Mouse (Mus musculus) bone marrow, adult 2 months (tissue): ENCODE measurements around the gene Myod1. TPM values are rescaled to one million over a fixed set of nuclear protein-coding genes. Genes with fewer than 3 reads are reported as not detected.

Experiments
- H3K27ac ChIP-seq: fragments of 200-500 bp; 2 replicates; pipeline ENCODE4 v1.5.1; 2012; ENCODE audit warnings: low read depth, mild to moderate bottlenecking, control low read depth, inconsistent platforms, low read length; ENCODE audit not compliant: control insufficient read depth, poor library complexity, insufficient read depth
- H3K4me1 ChIP-seq: fragments of 200-500 bp; 2 replicates; pipeline ENCODE4 v1.6.1; 2011; ENCODE audit warnings: low read length; ENCODE audit not compliant: control insufficient read depth, insufficient read depth
- H3K4me3 ChIP-seq: fragments of 200-500 bp; replicated peaks from 2 replicates; pipeline ENCODE3; 2011; ENCODE audit warnings: mild to moderate bottlenecking, low read depth, low read length, control low read depth; ENCODE audit not compliant: control insufficient read depth
- CTCF ChIP-seq: fragments of 200-500 bp; IDR thresholded peaks from 2 replicates; pipeline ENCODE4 v1.5.1; 2011; ENCODE audit warnings: low read length, control low read depth; ENCODE audit not compliant: control insufficient read depth, insufficient read depth
- POLR2A ChIP-seq: fragments of 200-500 bp; IDR thresholded peaks from 2 replicates; pipeline ENCODE4 v1.6.1; 2011; ENCODE audit warnings: low read depth, mild to moderate bottlenecking, control low read depth, low read length, borderline replicate concordance; ENCODE audit not compliant: control insufficient read depth
- WGBS: fragments of 180-500 bp; shearing (Covaris S2); methylation state at CpG from one replicate; pipeline ENCODE4 v1.1.7; 2018; 5-methylcytosine and 5-hydroxymethylcytosine counted together
- polyA plus RNA-seq: library from polyadenylated mRNA; stranded (reverse); fragments of >200 nt; gene quantifications from 2 replicates; pipeline ENCODE4 v1.2.4, GENCODE M21; 2011; ENCODE audit warnings: low replicate concordance; ENCODE audit not compliant: missing spikeins, insufficient read depth, insufficient read length

The Myod1 gene
- polyA plus RNA-seq, 1 experiment = not detected

DNA sequence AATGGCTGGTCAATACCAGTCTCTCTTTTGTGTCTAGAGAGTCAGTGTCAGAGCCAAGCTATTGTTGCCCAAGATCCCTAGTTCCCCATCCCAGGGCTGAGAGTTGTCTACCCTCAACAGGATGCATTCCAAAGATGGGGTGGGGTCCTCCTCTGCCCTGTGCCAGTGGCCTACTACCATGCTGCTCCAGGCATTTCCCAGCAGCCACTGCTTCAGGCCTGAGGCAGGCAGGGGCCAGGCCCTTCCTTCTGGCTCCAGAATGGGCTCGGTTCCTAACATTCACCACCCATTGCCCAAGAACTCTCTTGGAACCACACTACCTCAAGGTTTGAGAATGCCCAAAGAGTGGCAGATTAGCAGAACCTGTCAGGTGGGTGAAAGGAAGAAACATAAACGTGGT is 23.5 kb upstream of the Myod1 start:
- 63% methylated on average over 2 of the region's 2 CpGs for WGBS
- Histone ChIP-seq H3K4me3 (no peak overlapping the region), H3K27ac (no peak overlapping the region), H3K4me1 (no peaks in the 10 kb centered on the region)
- TF ChIP-seq CTCF = no peak
- TF ChIP-seq POLR2A = no peak

DNA sequence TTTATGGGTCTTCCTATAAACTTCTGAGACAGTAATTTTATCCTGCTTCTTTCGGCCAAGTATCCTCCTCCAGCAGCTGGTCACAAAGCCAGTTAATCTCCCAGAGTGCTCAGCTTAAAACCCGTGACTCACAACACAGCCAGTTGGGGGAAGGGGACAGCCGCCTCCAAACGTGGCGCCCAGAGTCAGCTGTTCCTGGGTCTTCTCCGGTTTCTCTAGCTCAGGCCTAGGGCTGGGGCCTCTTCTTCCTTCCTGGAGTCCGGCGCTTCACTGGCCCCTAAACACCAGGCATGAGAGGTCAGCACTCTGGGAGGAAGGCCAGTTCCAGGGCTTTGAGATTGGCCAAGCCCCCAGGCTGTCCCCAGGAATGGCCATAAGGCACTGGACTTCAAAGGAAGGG is 23.1 kb upstream of the Myod1 start:
- H3K4me1 ChIP-seq = no peaks in the 10 kb centered on the region
- H3K4me3 ChIP-seq = no peak overlapping the region
- TF ChIP-seq CTCF = no peak
- TF ChIP-seq POLR2A = no peak
- WGBS = 59% methylated on average over 8 of the region's 8 CpGs
- H3K27ac ChIP-seq = no peak overlapping the region

DNA sequence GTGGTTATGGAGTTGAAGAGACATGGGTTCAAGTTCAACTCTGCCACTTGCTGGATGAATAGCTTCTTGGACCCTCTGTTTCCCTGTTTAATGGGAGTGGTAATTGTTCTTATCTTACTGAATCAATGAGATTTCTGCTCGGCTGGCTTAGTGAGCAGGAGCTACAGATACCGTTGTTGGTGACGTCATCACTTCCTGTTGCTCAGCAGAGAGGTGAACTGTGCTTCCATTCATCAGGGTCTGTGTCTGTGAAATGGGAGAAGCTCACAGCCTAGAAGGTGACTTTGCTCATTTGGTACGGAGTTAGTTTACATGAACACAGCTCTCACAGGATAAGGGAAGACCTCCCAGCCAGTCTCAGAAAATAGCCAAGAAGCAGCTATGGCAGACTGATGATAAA is 22.4 kb upstream of the Myod1 start:
- Histone ChIP-seq H3K4me3 (no peak overlapping the region), H3K4me1 (no peaks in the 10 kb centered on the region), H3K27ac (no peak overlapping the region)
- 22% methylated on average over 4 of the region's 4 CpGs for WGBS
- TF ChIP-seq CTCF = no peak
- no peak for TF ChIP-seq POLR2A

DNA sequence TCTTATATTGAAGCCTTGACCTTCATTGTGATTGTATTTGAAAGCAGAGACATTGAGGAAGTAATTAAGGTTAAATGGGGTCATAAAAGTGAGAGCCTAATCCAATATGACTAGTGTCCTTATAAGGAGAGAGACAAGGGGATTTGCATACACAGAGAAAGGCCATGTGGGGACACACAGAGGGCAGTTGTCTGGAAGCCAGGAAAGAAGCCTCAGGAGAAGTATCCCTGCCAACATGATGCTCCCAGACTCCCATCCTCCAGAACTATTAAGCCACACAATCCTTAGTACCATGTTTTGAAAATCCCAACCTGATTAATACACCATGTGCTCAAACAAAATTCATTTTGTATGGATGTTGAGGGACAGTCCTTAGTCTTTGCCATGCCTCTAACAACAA is 14.5 kb upstream of the Myod1 start:
- Histone ChIP-seq H3K27ac (no peak overlapping the region), H3K4me1 (no peaks in the 10 kb centered on the region), H3K4me3 (no peak overlapping the region)
- TF ChIP-seq POLR2A = no peak
- no peak for TF ChIP-seq CTCF

GRCm38 (mm10) chr7:46364154-46364553 is 12.1 kb upstream of the Myod1 start:
- H3K4me3 ChIP-seq = no peak overlapping the region
- TF ChIP-seq CTCF (no peak), POLR2A (no peak)
- H3K4me1 ChIP-seq = no peaks in the 10 kb centered on the region
- 62% methylated on average over 5 of the region's 5 CpGs for WGBS
- no peak overlapping the region for H3K27ac ChIP-seq

DNA sequence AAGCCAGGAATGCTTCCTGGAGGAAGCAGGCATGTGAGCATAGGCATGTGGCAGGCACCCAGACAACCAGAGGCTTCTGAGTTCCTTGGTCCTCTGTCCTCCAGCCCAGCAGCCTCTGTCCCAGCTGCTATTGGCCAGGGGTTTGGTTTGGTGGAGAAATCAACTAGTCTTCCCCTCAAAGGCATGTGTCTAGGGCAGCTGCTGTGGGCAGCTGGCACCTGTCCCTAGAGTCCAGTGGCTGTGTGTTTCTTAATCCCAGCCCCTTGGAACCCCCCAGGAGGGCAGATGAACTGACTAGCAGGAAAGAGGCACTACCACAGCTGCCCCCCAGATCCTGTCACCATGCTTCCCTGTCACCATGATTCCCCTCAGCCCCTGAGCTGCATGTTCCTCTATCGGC is 10.5 kb upstream of the Myod1 start:
- Histone ChIP-seq H3K4me1 (no peaks in the 10 kb centered on the region), H3K4me3 (no peak overlapping the region), H3K27ac (no peak overlapping the region)
- 48% methylated on average over 1 of the region's 1 CpGs for WGBS
- TF ChIP-seq CTCF = no peak
- no peak for TF ChIP-seq POLR2A

- 56% methylated on average over 4 of the region's 4 CpGs for WGBS
- Histone ChIP-seq H3K4me1 (no peaks in the 10 kb centered on the region), H3K4me3 (no peak overlapping the region), H3K27ac (no peak overlapping the region)
- no peak for TF ChIP-seq CTCF
- TF ChIP-seq POLR2A = no peak
Measured at GRCm38 (mm10) chr7:46371104-46371503, 5.2 kb upstream of the Myod1 start.

DNA sequence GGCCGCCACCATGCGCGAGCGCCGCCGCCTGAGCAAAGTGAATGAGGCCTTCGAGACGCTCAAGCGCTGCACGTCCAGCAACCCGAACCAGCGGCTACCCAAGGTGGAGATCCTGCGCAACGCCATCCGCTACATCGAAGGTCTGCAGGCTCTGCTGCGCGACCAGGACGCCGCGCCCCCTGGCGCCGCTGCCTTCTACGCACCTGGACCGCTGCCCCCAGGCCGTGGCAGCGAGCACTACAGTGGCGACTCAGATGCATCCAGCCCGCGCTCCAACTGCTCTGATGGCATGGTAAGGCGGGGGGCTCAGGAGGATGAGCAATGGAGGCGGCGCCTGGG is 703 bp downstream of the Myod1 start:
- no peak overlapping the region for H3K4me3 ChIP-seq
- no peak overlapping the region for H3K27ac ChIP-seq
- WGBS = 3% methylated on average over 33 of the region's 33 CpGs
- no peaks in the 10 kb centered on the region for H3K4me1 ChIP-seq
- TF ChIP-seq CTCF (no peak), POLR2A (no peak)

- Histone ChIP-seq H3K4me3 (no peak overlapping the region), H3K4me1 (no peaks in the 10 kb centered on the region), H3K27ac (no peak overlapping the region)
- WGBS = 7% methylated on average over 22 of the region's 22 CpGs
- TF ChIP-seq CTCF (peak; percentile 49; the same call in 1 of the 2 replicates), POLR2A (no peak)
Measured at GRCm38 (mm10) chr7:46378123-46378522, 1.8 kb downstream of the Myod1 start.

GRCm38 (mm10) chr7:46378983-46379382 is 2.7 kb downstream of the Myod1 start:
- no peaks in the 10 kb centered on the region for H3K4me1 ChIP-seq
- WGBS = 13% methylated on average over 16 of the region's 16 CpGs
- no peak overlapping the region for H3K27ac ChIP-seq
- TF ChIP-seq POLR2A (no peak), CTCF (peak; percentile 52; the same call in 1 of the 2 replicates)
- H3K4me3 ChIP-seq = no peak overlapping the region
